Mouse (Mus musculus) embryonic facial prominence, embryonic 14.5 days (tissue): ENCODE data around the gene Zfp398. TPM values are rescaled to one million over a fixed set of nuclear protein-coding genes. Genes with fewer than 3 reads are reported as not detected.

Experiments used
- ATAC-seq: fragments of 200-750 bp; cut with Nextera tagmentation; 2 replicates; pipeline ENCODE4 v1.8.0; 2017; ENCODE audit warnings: low read depth, moderate number of reproducible peaks, moderate TSS enrichment
- DNase-seq: peaks from one replicate; pipeline ENCODE4 v3.0.0-alpha.2; 2015; ENCODE audit warnings: low spot score
- H3K27ac ChIP-seq: fragments of 300-500 bp; sonication (generic); replicated peaks from 2 replicates; pipeline ENCODE4 v1.5.1; 2014; ENCODE audit warnings: low read depth, mild to moderate bottlenecking, low read length, moderate library complexity
- H3K27me3 ChIP-seq: fragments of 300-500 bp; sonication (generic); replicated peaks from 2 replicates; pipeline ENCODE4 v1.6.1; 2014; ENCODE audit warnings: low read length; ENCODE audit not compliant: control insufficient read depth, insufficient read depth
- H3K36me3 ChIP-seq: fragments of 300-500 bp; sonication (generic); 2 replicates; pipeline ENCODE4 v1.6.1; 2014; ENCODE audit warnings: low read length, mixed read lengths; ENCODE audit not compliant: control insufficient read depth, insufficient read depth
- H3K4me1 ChIP-seq: fragments of 300-500 bp; sonication (generic); 2 replicates; pipeline ENCODE4 v1.6.1; 2014; ENCODE audit warnings: antibody characterized with exemption, low read length; ENCODE audit not compliant: control insufficient read depth, insufficient read depth
- H3K4me2 ChIP-seq: fragments of 300-500 bp; sonication (generic); 2 replicates; pipeline ENCODE4 v1.6.1; 2014; ENCODE audit warnings: low read depth, mild to moderate bottlenecking, low read length, moderate library complexity, mixed read lengths
- H3K4me3 ChIP-seq: fragments of 300-500 bp; sonication (generic); 2 replicates; pipeline ENCODE4 v1.5.1; 2014; ENCODE audit warnings: low read depth, mild to moderate bottlenecking, low read length
- H3K9ac ChIP-seq: fragments of 300-500 bp; sonication (generic); 2 replicates; pipeline ENCODE4 v1.6.1; 2014; ENCODE audit warnings: low read depth, mild to moderate bottlenecking, low read length, moderate library complexity, mixed read lengths
- H3K9me3 ChIP-seq: fragments of 300-500 bp; sonication (generic); 2 replicates; pipeline ENCODE4 v1.6.1; 2016; ENCODE audit warnings: low read length; ENCODE audit not compliant: control insufficient read depth
- WGBS: fragments of 180-500 bp; shearing (Covaris S2); extraction: QIAGEN DNeasy Blood & Tissue Kit; methylation state at CpG from one replicate; pipeline ENCODE4 v1.1.7; 2014; 5-methylcytosine and 5-hydroxymethylcytosine counted together
- polyA plus RNA-seq: library from polyadenylated mRNA; unstranded; fragments of >200 nt; fragmentation: Nextera tagmentation; extraction: Ambion mirVana; gene quantifications from 2 replicates; pipeline ENCODE4 v1.2.1, GENCODE M21; 2014

Gene Zfp398
- polyA plus RNA-seq, 1 experiment from 2014 or later, result 8.0 TPM

GRCm38 (mm10) chr6:47880166-47880565 is 44.7 kb downstream of the Zfp398 start:
- H3K27ac ChIP-seq, result peak overlapping the region; percentile 44; the same call in 1 of the 2 replicates

GRCm38 (mm10) chr6:47888812-47889383 is 53.4 kb downstream of the Zfp398 start:
- Histone ChIP-seq H3K36me3 (peaks cover 87% of the 10 kb centered on the region), H3K4me1 (0 out of 2 replicates have a peak, but pooled peaks cover 4% of the 10 kb centered on the region), H3K27ac (no peak overlapping the region), H3K27me3 (no peaks in the 10 kb centered on the region), H3K4me2 (no peak overlapping the region), H3K9ac (no peak overlapping the region), H3K9me3 (no peaks in the 10 kb centered on the region), H3K4me3 (no peak overlapping the region)
- 88% methylated on average over 8 of the region's 8 CpGs for WGBS
- ATAC-seq (no peak), DNase-seq (no peak)

More at GRCm38 (mm10) chr6:47880166-47880565, 44.7 kb downstream of the Zfp398 start:
- ATAC-seq (no peak), DNase-seq (peak; percentile 43)
- Histone ChIP-seq H3K4me1 (peaks cover 9% of the 10 kb centered on the region), H3K36me3 (peaks cover 58% of the 10 kb centered on the region), H3K4me3 (no peak overlapping the region), H3K9ac (peak overlapping the region; percentile 37; the same call in 1 of the 2 replicates), H3K4me2 (0 out of 2 replicates have a peak overlapping the region, but pooled peaks have one; percentile 12), H3K27me3 (no peaks in the 10 kb centered on the region), H3K9me3 (no peaks in the 10 kb centered on the region)
- 74% methylated on average over 10 of the region's 10 CpGs for WGBS

GRCm38 (mm10) chr6:47899416-47899815 is 64.0 kb downstream of the Zfp398 start:
- DNase-seq, result no peak
- no peaks in the 10 kb centered on the region for H3K27me3 ChIP-seq
- no peaks in the 10 kb centered on the region for H3K9me3 ChIP-seq
- WGBS, result 90% methylated on average over 6 of the region's 6 CpGs
- no peak overlapping the region for H3K4me2 ChIP-seq
- peaks cover 71% of the 10 kb centered on the region for H3K36me3 ChIP-seq
- no peak overlapping the region for H3K27ac ChIP-seq
- H3K4me3 ChIP-seq, result no peak overlapping the region
- H3K4me1 ChIP-seq, result no peaks in the 10 kb centered on the region
- no peak overlapping the region for H3K9ac ChIP-seq
- ATAC-seq, result no peak

GRCm38 (mm10) chr6:47903587-47903986 is 68.1 kb downstream of the Zfp398 start:
- no peak overlapping the region for H3K27ac ChIP-seq
- no peaks in the 10 kb centered on the region for H3K9me3 ChIP-seq
- ATAC-seq (no peak), DNase-seq (no peak)
- WGBS, result 67% methylated on average over 4 of the region's 4 CpGs
- H3K36me3 ChIP-seq, result peaks cover 88% of the 10 kb centered on the region
- no peak overlapping the region for H3K4me2 ChIP-seq
- no peaks in the 10 kb centered on the region for H3K4me1 ChIP-seq
- H3K4me3 ChIP-seq, result no peak overlapping the region
- no peaks in the 10 kb centered on the region for H3K27me3 ChIP-seq
- no peak overlapping the region for H3K9ac ChIP-seq

DNA sequence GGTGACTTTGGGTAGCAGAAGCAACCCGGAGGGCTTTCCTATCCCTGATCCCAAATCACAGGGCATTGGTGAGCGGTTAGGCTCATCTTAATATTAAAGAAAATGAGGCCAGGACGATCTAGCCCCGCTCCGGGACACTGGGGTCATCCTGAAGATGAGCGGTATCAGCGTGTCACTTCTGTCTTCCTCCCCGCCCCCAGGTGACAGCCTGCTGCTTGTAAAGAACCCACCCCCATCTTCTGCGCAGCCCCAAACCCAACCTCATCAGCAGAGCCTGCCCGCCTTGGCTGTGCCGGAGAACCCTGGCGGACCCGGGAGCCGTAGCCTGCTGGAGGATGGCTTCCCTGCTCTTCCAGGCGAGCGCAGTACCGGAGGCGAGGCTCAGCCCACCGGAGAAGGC is 68.9 kb downstream of the Zfp398 start:
- peaks cover 83% of the 10 kb centered on the region for H3K36me3 ChIP-seq
- H3K27ac ChIP-seq, result no peak overlapping the region
- H3K4me1 ChIP-seq, result no peaks in the 10 kb centered on the region
- H3K27me3 ChIP-seq, result no peaks in the 10 kb centered on the region
- H3K9me3 ChIP-seq, result no peaks in the 10 kb centered on the region
- no peak for ATAC-seq
- H3K4me3 ChIP-seq, result no peak overlapping the region
- no peak for DNase-seq
- H3K4me2 ChIP-seq, result no peak overlapping the region
- WGBS, result 62% methylated on average over 19 of the region's 19 CpGs
- H3K9ac ChIP-seq, result no peak overlapping the region

GRCm38 (mm10) chr6:47904917-47905695 is 69.6 kb downstream of the Zfp398 start:
- Histone ChIP-seq H3K27me3 (no peaks in the 10 kb centered on the region), H3K27ac (no peak overlapping the region), H3K9ac (no peak overlapping the region), H3K4me2 (no peak overlapping the region), H3K9me3 (no peaks in the 10 kb centered on the region), H3K4me3 (no peak overlapping the region), H3K4me1 (no peaks in the 10 kb centered on the region), H3K36me3 (peaks cover 75% of the 10 kb centered on the region)
- 69% methylated on average over 42 of the region's 44 CpGs for WGBS
- DNase-seq (no peak), ATAC-seq (no peak)

DNA sequence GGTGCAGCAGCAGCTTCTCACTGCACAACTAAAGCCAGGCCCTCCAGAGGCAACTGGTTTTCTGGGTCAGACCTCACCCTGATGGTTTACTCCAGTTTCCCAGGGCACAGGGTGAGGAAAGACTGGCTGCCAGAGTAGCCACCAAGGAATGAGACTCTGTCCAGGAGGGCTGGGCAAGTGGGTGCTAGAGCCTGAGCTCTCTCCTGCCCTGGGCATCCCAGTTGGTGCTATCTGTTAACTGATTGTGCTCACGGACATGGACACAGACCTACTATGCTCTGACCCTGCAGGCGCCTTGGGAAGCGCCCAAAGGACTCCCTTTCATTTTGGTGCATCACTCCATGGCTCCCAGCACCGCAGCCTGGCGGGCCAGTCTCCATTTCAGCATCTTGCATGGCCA is 70.9 kb downstream of the Zfp398 start:
- H3K27me3 ChIP-seq, result no peaks in the 10 kb centered on the region
- no peak overlapping the region for H3K4me3 ChIP-seq
- H3K27ac ChIP-seq, result no peak overlapping the region
- H3K36me3 ChIP-seq, result peaks cover 63% of the 10 kb centered on the region
- ATAC-seq (no peak), DNase-seq (no peak)
- no peak overlapping the region for H3K4me2 ChIP-seq
- no peak overlapping the region for H3K9ac ChIP-seq
- WGBS, result 96% methylated on average over 5 of the region's 5 CpGs
- no peaks in the 10 kb centered on the region for H3K9me3 ChIP-seq
- H3K4me1 ChIP-seq, result no peaks in the 10 kb centered on the region

GRCm38 (mm10) chr6:47909007-47909406 is 73.5 kb downstream of the Zfp398 start:
- 81% methylated on average over 1 of the region's 1 CpGs for WGBS
- DNase-seq, result no peak
- H3K4me1 ChIP-seq, result no peaks in the 10 kb centered on the region

More at GRCm38 (mm10) chr6:47909007-47909406, 73.5 kb downstream of the Zfp398 start:
- Histone ChIP-seq H3K4me2 (no peak overlapping the region), H3K4me3 (no peak overlapping the region), H3K9ac (no peak overlapping the region), H3K9me3 (no peaks in the 10 kb centered on the region), H3K27me3 (no peaks in the 10 kb centered on the region), H3K36me3 (peaks cover 36% of the 10 kb centered on the region), H3K27ac (no peak overlapping the region)
- no peak for ATAC-seq
